Mouse (Mus musculus): Measurements from ENCODE around the gene Exo5. TPM values are rescaled to one million over a fixed set of nuclear protein-coding genes. Genes with fewer than 3 reads are reported as not detected.

The Exo5 gene
- polyA plus RNA-seq, 1 experiment = 5.4 TPM

GRCm38 (mm10) chr4:120912866-120913265 lies 12.0 kb downstream of the Exo5 start:
- 52% methylated on average over 4 of the region's 4 CpGs for WGBS
- no peak for DNase-seq
- no peak overlapping the region for H3K4me3 ChIP-seq (replicated peaks; ENCODE audit: extremely low read depth, low read depth, low read length)
- TF ChIP-seq POLR2A (IDR thresholded peaks at IDR 0.05; ENCODE audit: borderline replicate concordance, extremely low read depth, low read depth, low read length) (no peak), CTCF (IDR thresholded peaks at IDR 0.05; ENCODE audit: insufficient read depth, low read length) (no peak)
- no peaks in the 10 kb centered on the region for H3K4me1 ChIP-seq (ENCODE audit: control insufficient read depth, insufficient read depth, low read length)

GRCm38 (mm10) chr4:120911086-120911485 lies 13.7 kb downstream of the Exo5 start:
- 79% methylated on average over 6 of the region's 6 CpGs for WGBS

GRCm38 (mm10) chr4:120909558-120910150 lies 15.2 kb downstream of the Exo5 start:
- Histone ChIP-seq H3K4me3 (replicated peaks; ENCODE audit: extremely low read depth, low read depth, low read length) (no peak overlapping the region), H3K4me1 (ENCODE audit: control insufficient read depth, insufficient read depth, low read length) (no peaks in the 10 kb centered on the region)
- no peak for TF ChIP-seq POLR2A (IDR thresholded peaks at IDR 0.05; ENCODE audit: borderline replicate concordance, extremely low read depth, low read depth, low read length)
- peak; percentile 78 for TF ChIP-seq CTCF (IDR thresholded peaks at IDR 0.05; ENCODE audit: insufficient read depth, low read length)
- 27% methylated on average over 15 of the region's 15 CpGs for WGBS
- DNase-seq = peak; percentile 30

More at GRCm38 (mm10) chr4:120911086-120911485, 13.7 kb downstream of the Exo5 start:
- no peak for DNase-seq
- H3K4me3 ChIP-seq (replicated peaks; ENCODE audit: extremely low read depth, low read depth, low read length) = no peak overlapping the region
- H3K4me1 ChIP-seq (ENCODE audit: control insufficient read depth, insufficient read depth, low read length) = no peaks in the 10 kb centered on the region
- TF ChIP-seq POLR2A (IDR thresholded peaks at IDR 0.05; ENCODE audit: borderline replicate concordance, extremely low read depth, low read depth, low read length) = no peak
- no peak for TF ChIP-seq CTCF (IDR thresholded peaks at IDR 0.05; ENCODE audit: insufficient read depth, low read length)

- DNase-seq = no peak
- TF ChIP-seq POLR2A (IDR thresholded peaks at IDR 0.05; ENCODE audit: borderline replicate concordance, extremely low read depth, low read depth, low read length) = no peak
- TF ChIP-seq CTCF (IDR thresholded peaks at IDR 0.05; ENCODE audit: insufficient read depth, low read length) = no peak
- Histone ChIP-seq H3K4me3 (replicated peaks; ENCODE audit: extremely low read depth, low read depth, low read length) (no peak overlapping the region), H3K4me1 (ENCODE audit: control insufficient read depth, insufficient read depth, low read length) (no peaks in the 10 kb centered on the region)
- 73% methylated on average over 5 of the region's 5 CpGs for WGBS
These were observed 19.2 kb downstream of the Exo5 start for GRCm38 (mm10) chr4:120905644-120906043.

- WGBS = 29% methylated on average over 4 of the region's 4 CpGs
- TF ChIP-seq POLR2A (IDR thresholded peaks at IDR 0.05; ENCODE audit: borderline replicate concordance, extremely low read depth, low read depth, low read length) = no peak
- no peak for TF ChIP-seq CTCF (IDR thresholded peaks at IDR 0.05; ENCODE audit: insufficient read depth, low read length)
- Histone ChIP-seq H3K4me1 (ENCODE audit: control insufficient read depth, insufficient read depth, low read length) (no peaks in the 10 kb centered on the region), H3K4me3 (replicated peaks; ENCODE audit: extremely low read depth, low read depth, low read length) (no peak overlapping the region)
- DNase-seq = no peak
These were observed 20.3 kb downstream of the Exo5 start for GRCm38 (mm10) chr4:120904533-120904932.

DNA sequence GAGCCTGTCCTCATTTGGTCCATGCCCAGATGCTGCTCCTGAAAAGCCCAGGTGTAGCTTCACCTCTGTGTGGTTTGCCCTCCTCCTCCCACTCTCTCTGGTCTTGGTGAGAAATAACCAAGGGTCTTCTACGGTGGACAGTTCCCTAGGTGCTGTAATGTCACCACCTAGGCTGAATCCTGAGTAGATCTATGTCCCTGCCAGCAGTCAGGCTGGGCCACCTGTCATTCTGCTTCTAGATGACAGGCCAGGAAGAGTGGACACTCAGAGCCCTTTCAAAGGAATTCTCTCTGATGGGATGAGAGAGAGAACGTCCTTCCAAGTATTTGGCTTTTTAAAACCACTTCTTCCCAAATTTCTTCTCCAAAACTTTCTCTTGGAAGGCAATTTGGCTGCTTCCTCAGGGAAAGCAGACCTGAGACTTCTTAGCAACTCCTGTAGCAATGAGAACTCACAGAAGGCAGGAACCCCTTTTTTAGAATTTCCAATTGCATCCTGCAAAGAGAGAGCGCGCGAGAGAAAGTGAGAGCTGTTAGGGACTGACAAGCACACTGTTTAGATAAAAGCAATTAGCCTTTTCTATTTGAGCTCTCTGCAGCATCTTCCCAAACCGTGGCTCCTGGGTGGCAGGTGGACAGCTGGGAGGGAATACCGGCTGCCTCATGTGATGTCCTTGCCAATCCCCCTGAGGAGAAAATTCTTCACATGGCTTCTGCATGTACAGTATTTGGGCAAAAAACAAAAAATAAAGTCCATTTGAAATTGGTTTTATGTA lies 28.8 kb downstream of the Exo5 start:
- WGBS = 68% methylated on average over 7 of the region's 7 CpGs
- no peak for TF ChIP-seq CTCF (IDR thresholded peaks at IDR 0.05; ENCODE audit: insufficient read depth, low read length)
- TF ChIP-seq POLR2A (IDR thresholded peaks at IDR 0.05; ENCODE audit: borderline replicate concordance, extremely low read depth, low read depth, low read length) = no peak
- Histone ChIP-seq H3K4me3 (replicated peaks; ENCODE audit: extremely low read depth, low read depth, low read length) (no peak overlapping the region), H3K4me1 (ENCODE audit: control insufficient read depth, insufficient read depth, low read length) (no peaks in the 10 kb centered on the region)
- no peak for DNase-seq

GRCm38 (mm10) chr4:120895226-120895625 lies 29.6 kb downstream of the Exo5 start:
- Histone ChIP-seq H3K4me3 (replicated peaks; ENCODE audit: extremely low read depth, low read depth, low read length) (no peak overlapping the region), H3K4me1 (ENCODE audit: control insufficient read depth, insufficient read depth, low read length) (no peaks in the 10 kb centered on the region)
- TF ChIP-seq POLR2A (IDR thresholded peaks at IDR 0.05; ENCODE audit: borderline replicate concordance, extremely low read depth, low read depth, low read length) (no peak), CTCF (IDR thresholded peaks at IDR 0.05; ENCODE audit: insufficient read depth, low read length) (no peak)
- WGBS = 76% methylated on average over 7 of the region's 7 CpGs
- no peak for DNase-seq

- Histone ChIP-seq H3K4me1 (ENCODE audit: control insufficient read depth, insufficient read depth, low read length) (no peaks in the 10 kb centered on the region), H3K4me3 (replicated peaks; ENCODE audit: extremely low read depth, low read depth, low read length) (no peak overlapping the region)
- 69% methylated on average over 11 of the region's 11 CpGs for WGBS
- TF ChIP-seq POLR2A (IDR thresholded peaks at IDR 0.05; ENCODE audit: borderline replicate concordance, extremely low read depth, low read depth, low read length) (no peak), CTCF (IDR thresholded peaks at IDR 0.05; ENCODE audit: insufficient read depth, low read length) (no peak)
- no peak for DNase-seq
These were observed 30.2 kb downstream of the Exo5 start for GRCm38 (mm10) chr4:120894584-120894983.

DNA sequence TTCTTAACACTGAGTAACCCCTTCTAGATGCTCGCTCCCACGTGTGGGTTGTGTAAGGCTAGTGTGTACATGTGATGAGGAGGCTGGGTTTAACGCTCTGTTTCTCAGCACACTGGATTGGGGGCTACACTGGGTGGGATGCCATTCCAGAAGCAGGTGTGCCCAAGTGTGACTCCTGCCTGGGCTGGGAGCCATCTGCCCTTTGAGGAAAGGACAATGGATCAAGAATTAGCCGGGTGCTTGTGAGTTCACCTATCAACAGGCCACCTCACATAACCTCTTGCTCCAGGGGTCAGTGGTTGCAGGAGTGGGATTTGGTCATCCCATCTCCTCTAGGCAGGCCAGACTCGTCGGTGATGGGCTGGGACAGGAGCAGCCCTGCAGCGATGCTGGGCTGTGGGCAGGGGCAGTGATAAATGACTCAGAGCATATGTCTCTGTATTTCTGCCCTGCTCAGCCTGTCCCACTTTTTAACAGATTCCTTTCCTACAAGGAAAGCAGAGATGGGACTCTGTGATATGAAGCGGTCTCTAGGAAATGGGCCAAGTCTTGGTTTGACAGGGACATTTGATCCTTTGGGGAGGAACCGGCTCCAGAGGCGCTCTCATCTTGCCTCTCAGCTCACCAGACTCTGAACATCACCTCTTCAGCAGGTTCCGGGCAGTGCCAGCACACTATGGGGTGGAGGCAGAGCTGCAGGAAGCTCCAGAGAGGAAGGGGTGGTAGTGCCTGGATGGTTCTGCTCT lies 31.0 kb downstream of the Exo5 start:
- Histone ChIP-seq H3K4me3 (replicated peaks; ENCODE audit: extremely low read depth, low read depth, low read length) (no peak overlapping the region), H3K4me1 (ENCODE audit: control insufficient read depth, insufficient read depth, low read length) (no peaks in the 10 kb centered on the region)
- 48% methylated on average over 11 of the region's 11 CpGs for WGBS
- no peak for DNase-seq
- no peak for TF ChIP-seq POLR2A (IDR thresholded peaks at IDR 0.05; ENCODE audit: borderline replicate concordance, extremely low read depth, low read depth, low read length)
- TF ChIP-seq CTCF (IDR thresholded peaks at IDR 0.05; ENCODE audit: insufficient read depth, low read length) = no peak

Measured in lung, adult 2 months (tissue).